Mouse (Mus musculus): ENCODE results near the gene Cdk8.
"Not testable (repeated sequence)": the region's sequence is repeated elsewhere in the genome, so short reads cannot be mapped to it uniquely, and the experiment has no call there.

Cdk8 gene

DNA sequence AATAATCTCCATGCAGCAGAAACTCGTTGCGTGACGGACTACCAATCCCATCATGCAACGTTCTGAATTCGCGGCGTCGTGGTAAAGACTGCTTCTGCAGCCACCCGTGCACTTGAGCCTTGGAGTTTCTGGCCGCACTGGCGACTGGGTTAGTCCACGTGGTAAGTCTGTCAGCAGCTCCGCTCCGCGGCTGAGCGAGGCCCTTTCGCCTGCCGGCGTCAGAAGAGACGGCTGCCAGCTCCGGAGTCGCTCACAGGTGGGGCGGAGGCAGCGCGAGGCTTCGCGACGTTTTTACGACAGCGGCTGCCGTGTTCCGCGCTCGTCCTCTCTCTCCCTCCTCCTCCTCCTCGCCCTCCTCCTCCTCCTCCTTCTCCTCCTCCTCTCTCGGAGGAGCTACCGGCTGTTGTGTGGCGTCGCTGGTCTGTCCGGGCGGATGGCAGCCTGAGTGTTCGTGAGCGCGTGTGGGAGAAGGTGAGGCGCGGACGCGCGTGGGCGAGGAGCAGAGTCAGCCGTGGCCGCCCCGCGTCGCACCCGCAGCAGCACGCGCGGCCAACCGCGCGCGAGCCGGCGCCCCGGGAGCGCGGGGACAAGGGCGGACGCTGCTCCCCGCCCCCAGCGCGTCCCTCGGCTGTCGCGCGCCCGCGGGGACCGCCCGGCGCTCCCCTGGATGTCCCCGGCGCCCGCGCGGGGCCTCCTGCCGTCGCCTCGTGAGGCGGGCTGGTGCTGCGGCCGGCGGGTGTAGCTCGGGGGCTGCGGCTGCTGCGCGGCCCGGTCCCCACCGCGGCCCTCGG lies at the start of gene Cdk8:
Gene Cdk8, plus strand, starts transcription at position 367 of the 791 bp plus-strand sequence.
- DNase-seq: peak; percentile 90 to 91

DNA sequence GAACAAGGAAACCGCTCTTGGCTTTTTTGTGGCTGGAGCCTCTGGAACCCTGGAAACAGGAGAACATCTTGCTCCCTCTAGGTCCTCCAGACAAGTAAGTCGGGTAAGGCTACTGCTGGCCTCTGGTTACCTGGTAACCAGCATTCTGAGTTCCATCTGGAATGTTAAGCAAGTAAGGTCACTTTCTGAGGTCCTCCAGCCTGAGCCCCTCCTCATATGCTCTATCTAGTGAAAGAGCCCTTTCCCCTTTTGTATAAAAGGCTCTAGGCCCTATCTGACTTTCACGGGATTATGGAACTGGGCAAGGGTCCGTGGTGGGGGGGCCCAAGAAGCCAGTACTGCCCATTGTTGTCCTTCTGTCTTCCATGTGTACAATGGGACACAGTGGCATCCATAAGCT lies 45.8 kb upstream of the Cdk8 start, which contains the start of gene 1700001J03Rik:
Gene 1700001J03Rik, minus strand, starts transcription at position 101 of the 400 bp plus-strand sequence.
- not testable (repeated sequence) for DNase-seq

DNA sequence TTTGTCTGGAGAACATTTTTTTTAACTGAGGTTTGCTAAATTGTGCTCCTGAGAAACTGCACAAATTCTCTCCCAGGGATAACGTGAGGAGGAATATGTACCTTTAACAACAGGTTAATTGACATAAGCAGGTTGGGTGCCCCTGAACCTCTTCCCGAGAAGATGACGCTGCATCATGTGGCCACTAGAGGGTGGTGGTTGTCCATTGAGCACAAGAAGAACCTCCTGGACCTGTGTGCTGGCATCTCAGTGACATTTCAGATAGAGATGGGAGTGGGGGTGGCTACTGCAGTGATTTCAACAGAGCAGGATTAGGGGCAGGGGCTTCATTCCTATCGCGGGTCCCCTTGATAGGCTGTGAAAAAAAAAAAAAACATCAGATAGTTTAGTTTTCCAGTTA lies 43.6 kb upstream of the Cdk8 start:
- peak; percentile 52 to 59 for DNase-seq

DNA sequence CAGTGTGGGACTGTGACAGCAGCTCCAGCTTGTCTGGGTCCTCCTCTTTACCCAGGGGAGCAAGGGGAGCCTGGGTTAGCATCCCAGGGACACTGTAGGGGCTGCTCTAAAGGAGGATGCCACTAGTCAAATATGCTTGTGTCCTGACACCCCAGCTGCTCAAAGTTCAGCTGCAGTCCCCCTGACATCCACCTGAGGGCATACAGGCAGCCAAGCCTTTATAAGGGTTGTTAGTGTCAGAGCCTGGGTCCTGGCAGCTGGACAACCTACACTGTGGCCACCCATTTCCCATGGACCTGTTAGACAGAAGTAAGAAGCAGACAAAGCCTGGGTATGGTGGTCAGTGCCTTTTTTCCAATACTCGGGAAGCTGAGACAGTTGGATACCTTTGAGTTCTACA lies 42.9 kb upstream of the Cdk8 start:
- DNase-seq: no peak

DNA sequence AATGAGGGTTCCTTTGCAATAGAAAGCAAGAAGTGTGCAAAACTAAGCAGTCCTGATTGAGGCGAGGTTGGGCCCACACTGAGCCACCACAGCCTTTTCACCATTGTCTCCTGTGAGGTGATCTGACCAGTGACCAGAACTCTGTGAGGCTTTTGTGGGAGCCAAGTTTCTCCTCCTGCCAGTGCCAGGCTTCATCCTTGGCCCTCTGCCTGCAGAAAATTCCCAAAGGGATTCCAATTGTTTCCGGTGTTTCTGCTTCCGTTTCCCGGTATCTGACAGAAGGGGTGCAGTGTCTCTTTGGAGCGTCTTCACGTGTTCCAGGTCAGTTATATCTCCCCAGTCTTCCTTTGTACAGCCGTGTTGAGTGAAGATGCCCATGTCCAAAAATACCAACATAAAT lies 42.3 kb upstream of the Cdk8 start:
- no peak for DNase-seq

DNA sequence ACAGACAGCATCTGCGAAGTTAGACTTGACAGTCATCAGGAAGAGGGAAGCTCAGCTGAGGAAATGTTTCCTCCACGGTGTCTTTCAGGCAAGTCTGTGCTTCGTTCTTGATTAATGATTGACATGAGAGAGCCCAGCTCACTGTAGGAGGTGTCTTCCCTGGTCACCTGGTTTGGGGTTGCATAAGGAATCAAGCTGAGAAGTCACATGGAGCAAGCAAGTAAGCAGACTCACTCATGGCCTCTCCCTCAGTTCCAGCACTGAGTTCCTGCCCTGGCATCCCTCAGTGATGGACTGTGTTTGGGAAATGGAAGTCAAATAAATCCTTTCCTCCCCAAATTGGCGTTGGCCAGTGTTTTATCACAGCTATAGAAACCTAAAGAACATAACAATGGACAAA lies 40.9 kb upstream of the Cdk8 start:
- no peak for DNase-seq

DNA sequence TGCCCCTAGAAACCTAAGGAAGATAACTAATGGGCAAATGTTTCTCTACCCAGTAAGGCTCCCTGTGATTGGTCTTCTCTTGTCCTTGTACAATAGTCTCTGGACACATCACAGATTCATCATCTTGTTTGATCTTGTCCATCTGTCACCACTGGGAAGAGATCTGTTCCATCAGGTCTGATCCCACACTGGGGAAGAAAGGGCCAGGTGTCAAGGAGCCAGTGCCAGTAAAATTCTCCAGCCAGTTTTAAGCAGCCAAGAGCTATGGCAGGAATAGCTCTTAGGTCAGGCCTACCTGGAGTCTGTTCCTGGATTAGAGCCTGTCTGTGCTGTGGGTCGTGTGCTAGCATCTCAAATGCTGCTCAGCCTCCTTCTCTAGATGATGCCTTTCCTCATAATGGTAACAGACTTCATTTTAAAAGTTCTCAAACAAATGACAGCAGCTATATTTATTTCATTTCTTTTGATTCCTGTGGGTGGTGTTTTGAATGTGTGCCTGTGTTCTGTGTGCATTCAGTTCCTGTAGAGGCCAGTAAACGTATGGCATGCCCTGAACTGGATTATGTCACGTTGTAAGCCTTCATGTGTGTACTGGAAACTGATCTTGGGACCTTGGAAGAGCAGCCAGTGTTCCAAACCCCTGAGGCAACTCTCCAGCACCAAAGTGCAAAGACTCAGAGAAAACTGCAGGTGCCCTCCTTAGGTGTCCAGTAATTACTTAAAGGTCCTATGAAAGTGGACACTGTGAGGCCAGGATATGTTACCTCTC lies 40.3 kb upstream of the Cdk8 start:
- no peak for DNase-seq

DNA sequence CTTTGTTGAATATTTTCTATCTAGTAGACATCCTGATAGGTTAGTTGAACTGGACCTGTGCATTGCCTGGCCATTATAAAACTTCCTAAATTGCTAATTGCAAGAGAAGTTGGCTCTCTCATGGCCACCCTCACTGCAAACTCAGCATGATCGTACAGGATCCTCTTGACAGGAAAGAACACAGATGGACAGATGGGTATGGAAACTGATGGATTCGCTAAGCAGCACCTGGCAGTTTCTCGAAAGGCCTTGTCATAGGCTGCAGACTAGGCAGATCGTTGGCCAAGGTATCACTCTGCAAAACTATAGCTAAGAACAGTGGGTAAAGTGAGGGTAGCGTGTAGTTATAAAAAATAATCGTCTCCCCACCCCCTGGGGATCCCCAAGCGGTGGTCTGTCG lies 37.7 kb upstream of the Cdk8 start:
- no peak for DNase-seq

DNA sequence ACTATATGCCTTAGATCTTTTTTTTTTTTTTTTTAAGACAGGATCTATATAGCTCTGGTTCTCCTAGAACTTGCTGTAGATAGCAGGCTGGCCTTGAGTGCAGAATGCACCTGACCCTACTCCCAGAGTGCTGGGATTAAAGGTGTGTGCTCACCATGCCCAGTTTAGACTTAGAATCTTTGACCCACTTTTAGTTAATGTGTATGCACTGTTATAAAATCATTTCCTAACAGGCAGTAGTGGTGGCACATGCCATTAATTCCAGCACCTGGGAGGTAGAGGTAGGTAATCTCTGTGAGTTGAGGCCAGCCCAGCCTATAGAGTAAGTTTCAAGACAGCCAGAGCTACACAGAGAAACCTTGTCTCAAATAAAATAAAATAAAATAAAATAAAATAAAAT lies 32.0 kb upstream of the Cdk8 start:
- no peak for DNase-seq

DNA sequence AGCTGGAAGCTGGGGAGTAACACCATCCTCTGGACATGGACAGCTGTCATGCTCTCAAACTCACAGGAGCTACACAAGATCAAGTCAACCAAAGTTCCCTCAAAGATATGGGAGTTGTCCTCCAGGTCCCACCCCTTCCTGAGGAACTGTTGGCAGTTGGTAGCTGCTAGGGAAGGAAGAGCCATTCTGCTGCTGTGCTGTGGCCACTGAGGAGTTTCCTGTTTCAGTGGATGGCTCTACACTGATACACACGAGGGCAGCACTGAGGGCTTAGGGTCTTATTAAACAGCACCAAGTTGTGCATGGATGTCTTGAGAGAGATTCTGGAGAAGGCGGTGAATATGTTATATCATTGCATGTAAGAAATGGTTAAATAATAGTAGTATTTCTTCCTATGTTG lies 31.5 kb upstream of the Cdk8 start:
- no peak for DNase-seq

DNA sequence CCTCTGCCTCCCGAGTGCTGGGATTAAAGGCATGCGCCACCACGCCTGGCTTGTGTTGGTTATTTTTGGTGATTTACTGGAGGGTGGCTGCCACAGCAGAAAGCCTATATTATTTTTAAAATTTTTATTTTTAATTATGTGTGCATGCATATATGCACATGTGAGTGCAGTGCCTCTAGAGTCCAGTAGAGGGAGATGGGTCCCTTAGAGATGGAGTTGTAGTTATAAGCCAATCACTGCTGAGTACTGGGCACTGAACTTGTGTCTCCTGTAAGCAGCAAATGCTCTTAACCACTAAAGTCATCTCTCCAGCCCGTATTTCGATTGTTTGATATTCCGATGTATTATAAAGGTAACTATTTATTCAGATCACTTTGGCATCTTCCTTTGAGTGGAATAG lies 30.4 kb upstream of the Cdk8 start:
- no peak for DNase-seq

DNA sequence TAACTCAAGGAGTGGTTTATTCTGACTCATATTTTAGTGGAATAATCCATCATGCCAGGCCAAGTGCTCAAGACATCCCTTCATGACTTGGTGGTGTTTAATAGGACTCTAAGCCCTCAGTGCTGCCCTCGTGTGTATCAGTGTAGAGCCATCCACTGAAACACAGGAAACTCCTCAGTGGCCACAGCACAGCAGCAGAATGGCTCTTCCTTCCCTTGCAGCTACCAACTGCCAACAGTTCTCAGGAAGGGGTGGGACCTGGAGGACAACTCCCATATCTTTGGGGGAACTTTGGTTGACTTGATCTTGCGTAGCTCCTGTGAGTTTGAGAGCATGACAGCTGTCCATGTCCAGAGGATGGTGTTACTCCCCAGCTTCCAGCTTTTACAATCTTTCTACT lies 27.1 kb upstream of the Cdk8 start:
- no peak for DNase-seq

DNA sequence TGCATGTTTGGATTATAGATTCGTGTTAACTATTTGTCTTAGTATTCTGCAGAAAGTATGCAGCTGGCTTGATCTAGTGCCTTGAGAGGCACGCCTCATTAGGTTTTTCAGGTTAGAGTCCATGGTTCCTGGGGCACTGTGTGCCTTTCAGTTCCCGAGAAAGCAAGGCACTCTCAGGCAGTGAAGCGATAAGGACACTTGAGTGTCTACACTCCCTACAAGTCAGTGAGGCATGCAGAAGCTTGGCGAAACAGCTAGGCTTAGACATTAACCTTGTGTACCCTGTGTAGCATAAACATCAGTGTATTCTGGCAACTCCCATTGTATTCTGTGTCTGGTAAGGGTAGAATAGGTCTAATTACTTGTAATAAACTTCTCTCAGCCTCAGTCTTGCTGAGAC lies 25.5 kb upstream of the Cdk8 start:
- DNase-seq: no peak

DNA sequence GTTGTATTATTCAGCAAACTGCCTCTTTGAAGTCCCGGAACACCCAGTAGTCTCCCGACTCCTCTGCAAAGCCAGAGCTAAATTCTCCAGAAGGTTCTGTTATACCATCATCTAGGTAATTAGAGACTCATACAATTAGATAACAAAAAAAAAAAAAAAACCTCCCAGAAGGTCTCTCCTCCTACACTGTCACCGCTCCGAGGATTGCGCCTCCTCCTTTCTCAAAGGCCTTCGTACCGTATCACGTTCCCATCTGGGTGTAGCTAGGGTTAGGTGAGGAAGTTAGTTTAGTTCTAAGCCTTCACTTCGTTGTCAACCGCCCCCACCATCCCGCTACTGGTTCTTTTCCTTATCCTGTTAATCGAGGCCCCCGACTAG lies 10.5 kb upstream of the Cdk8 start:
- DNase-seq: no peak

DNA sequence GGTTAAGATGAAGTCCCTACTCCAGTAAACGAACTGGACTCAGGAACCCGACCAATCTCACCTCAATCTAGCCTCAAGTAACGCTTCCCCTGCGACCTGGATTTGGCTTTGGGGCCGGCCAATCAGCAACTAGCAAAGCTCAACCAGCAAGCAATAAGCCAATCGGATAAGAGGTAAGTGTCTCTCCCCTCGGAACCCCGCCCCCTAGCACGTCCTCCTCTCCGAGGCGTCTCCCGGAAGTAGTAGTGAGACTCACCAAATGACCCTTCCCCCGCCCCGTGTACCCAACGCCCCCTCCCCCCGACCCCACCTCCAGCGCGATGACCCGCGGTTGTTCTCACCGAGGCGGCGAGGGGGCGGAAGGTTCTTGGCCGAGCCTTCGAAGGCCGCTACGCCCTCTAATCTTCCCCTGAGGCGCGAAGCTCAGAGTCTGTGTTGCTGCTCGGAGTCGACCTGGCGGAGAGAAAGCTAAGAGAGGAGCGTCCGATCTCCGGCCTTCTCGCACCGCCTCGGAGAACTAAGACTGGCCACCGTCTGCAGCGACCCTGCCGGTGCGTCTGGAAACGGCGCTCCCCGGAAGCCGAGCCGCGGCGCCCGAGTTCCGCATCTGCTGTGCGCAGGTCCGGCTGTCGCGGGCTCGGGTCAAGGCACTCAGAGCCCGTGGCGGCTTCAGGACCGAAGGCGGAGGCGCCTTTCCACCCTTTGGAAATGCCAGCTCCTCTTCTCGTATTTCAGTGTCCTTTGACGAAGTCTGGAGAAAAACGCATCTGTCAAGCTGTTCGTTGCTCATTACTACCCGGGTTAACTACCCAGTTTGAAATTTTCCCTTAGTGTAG lies 9.9 kb upstream of the Cdk8 start, which contains the start of gene Rnf6:
Gene Rnf6, minus strand, starts transcription at position 677 of the 836 bp plus-strand sequence.
- peak; percentile 92 to 95 for DNase-seq

DNA sequence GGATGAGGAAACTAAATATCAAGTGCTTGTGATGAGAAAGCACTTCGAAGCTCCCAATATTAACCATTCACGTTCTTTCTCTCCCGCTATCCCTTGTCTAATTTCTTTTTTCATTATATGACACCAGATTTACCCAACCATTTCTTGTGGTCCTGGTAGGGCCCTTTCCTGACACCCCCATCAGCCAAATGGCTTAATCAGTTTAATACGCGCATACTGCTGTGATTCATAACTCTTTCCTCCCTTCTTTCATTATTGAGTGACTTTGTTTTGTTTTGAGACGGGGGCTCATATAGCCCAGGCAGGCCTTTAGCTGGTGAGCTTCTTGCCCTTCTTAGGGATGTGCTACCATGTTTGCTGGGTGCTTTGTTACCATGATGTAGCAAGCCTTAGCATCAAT lies 9.3 kb upstream of the Cdk8 start:
- DNase-seq: no peak

DNA sequence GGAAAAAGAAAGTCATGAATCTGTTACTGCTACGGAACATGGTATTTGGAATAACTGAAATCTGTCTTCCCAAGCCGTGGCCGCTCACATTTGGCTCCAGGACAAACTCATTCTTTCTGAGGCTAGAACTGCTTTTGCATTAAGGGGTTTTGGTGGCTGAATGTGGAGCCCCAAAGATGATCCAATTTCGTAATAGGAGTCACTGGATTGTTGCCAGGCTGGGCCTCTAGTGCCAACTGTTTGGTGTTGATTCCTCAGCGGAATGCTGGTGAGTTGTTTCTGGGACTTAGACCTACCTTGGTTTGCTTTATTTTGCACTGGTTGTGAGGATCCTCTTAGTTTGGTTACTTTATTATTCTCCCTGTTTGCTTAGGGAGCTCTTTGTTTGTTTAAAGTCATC lies 7.2 kb upstream of the Cdk8 start:
- no peak for DNase-seq

DNA sequence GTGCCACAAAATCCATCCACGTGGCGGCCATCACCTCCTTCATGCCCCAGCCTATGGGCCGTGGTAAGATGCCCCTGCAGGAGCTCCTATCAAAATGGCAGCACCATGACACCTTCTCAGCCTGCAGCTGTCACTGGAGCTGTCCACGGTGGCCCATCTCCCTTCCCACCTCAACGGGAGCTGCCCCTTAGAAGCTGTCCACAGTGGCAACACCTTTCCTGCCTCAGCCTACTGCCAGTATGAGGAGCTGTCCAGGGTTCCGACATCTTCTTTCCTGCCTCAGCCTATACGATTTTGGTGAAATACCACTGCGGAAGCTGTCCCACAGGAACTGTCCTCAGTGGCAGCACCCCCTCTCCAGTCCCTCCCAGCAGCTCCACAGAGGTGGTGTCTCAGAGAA lies 3.5 kb upstream of the Cdk8 start:
- DNase-seq: no peak

DNA sequence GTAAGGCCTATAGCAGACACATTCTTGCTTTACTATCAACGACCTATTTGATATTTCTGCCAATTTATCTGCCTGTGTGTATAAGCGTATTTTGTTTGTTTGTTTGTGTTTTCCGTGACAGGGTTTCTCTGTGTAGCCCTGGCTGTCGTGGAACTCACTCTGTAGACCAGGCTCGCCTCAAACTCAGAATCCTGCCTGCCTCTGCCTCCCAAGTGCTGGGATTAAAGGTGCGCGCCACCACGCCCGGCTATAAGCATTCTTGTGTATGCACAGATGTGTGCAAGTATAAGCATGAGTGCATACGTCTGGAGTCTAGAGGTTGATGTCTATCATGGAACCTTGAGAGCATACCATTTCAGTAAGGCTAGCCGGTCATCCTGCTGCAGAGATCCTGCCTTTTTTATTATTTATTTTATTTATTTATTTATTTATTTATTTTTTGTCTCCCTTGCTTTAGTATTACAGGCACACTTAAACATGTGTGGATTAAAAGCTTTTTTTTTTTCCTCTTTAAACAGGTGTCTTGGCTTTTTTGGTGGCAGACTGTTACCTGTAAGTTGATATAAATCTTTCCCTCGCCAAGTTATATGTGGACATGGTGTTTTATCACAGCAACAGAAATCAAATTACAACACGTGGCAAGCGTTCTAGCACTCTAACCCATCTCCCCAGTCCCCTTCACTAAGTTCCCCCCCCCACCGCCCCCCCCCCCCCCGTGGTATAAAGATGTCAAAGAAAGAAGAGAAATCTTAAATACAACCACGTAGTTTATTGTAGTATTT lies 970 bp upstream of the Cdk8 start:
- DNase-seq: no peak

DNA sequence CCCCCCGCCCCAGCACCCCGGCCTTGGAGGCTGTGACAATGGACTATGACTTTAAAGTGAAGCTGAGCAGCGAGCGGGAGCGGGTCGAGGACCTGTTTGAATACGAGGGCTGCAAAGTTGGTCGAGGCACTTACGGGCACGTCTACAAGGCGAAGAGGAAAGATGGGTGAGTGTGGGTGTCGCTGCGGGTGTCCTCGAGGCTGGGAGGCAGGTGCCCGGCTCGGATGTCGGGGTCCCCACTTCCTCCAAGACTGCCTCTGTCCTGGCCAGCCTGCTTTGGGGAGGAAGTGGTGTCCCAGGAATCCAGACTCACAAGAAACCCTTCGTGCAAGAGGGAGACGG lies 596 bp downstream of the Cdk8 start:
- DNase-seq: peak; percentile 55 to 65

DNA sequence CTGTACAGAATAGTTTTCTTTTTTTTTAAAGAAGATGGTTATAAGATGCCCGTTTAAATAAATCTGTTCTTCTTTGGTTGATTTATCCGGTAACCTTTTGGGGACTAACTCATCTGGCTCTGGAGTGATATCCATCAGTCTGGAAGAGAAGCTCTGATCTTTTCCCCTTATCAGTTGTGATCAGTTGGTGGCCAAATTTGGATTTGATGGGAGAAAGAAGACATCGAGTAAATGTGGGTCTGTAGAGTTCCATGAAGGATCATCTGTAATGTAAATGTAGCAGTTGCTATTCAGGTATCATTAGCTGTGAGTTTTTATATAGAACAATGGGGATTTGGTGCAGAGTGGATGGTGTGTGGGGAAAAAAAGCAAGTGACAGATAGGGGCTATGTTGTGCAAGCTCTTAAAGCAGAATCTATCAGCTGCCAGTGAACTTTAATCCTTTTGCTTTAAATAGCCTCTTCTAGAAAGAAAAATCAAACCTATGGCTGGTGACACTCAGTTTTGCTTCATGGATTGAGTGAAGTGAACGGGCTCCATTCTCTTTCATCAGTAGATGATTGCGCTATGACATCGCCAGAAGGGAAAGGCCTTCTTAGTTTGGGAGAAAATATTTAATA lies 1.1 kb downstream of the Cdk8 start:
- DNase-seq: no peak

DNA sequence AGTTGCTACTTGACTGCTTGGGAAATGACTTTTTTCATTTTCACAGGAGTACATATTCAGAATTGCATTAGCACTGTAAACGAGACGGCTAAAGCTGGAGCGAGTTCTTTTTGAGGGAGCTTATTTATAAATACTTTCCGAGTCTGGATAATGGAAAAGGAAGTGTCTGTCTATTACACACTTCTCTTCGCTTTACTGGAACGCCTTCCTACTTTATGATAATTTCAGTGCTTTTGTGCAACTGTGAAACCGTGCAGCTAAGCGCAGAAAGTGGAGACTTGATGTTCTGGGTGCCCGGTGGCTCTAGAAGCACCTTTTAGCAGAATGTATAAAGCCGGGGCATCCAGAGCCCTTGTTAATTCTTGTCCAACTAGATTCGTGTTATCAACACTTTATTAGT lies 1.8 kb downstream of the Cdk8 start:
- DNase-seq: no peak

All from thymus, postnatal 36 days (tissue).